Mouse (Mus musculus) ovary, adult 18-20 months (tissue): ENCODE data around the gene Gja3.
"Not testable (repeated sequence)": the region's sequence is repeated elsewhere in the genome, so short reads cannot be mapped to it uniquely, and the experiment has no call there.

ENCODE experiments used
- DNase-seq: peaks from one replicate; pipeline ENCODE4 v3.0.0; 2022; ENCODE audit warnings: low spot score, mixed read lengths

Gja3 gene

DNA sequence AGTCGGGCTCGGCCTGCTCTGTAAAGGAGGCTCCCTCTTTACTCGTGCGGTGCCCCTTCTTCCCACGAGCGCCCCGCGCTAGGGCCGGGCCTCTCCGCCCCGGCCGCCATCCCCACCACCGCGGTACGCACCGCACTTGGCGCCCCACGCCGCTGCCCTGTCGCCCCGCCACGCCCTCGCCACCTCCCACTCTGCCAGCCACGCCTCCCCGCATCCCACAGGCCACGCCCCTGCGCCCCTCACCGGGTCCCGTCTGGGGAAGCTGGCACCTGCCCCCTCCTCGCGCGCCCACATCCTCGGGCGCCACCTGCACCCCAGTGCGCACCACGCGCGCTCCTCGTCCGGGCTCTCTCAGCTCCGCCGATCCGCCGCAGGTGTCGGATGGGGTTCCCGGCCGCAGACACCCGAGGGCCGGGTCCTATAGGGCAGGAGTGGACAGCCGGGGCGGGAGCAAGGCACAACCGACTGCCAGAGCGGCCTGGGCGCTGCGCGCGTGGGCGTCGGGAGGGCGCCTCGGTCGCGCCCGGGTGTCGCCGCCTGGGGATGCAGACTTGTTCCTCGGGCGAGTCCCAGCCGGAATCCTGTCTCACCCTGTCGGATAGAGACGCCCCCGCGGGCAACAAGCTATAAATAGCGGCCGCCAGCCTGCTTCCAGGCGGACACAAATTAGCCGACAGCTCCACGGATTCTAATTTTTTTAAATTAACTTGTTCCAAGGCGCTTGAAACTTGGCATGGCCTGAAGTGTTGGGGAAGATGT, at the start of gene Gja3:
Gene Gja3 (minus strand): TSS at position 538 of the 759 bp plus-strand sequence.
- peak; percentile 3 for DNase-seq

- DNase-seq = no peak
Measured at GRCm38 (mm10) chr14:57107091-57107490, 49.2 kb upstream of the Gja3 start.

DNA sequence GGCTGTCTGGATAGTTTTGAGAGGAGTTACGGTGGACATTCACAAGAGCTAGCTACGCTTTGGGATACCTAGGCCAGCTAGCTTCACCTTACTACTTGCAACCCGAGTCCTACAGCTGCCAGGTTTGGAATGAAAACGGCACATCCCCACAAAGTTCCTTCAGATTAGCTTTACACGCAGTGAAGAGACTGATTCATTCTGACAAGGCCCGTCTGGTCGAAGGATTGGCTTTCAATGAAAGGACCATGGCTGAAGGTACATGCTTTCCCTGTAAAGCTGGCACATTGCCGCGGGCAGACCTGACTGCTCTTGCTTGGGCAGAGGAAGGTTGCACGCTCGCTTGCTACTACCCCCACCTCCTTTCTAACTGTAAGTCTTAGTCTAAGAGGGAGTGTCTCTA, 47.8 kb upstream of the Gja3 start:
- no peak for DNase-seq

DNA sequence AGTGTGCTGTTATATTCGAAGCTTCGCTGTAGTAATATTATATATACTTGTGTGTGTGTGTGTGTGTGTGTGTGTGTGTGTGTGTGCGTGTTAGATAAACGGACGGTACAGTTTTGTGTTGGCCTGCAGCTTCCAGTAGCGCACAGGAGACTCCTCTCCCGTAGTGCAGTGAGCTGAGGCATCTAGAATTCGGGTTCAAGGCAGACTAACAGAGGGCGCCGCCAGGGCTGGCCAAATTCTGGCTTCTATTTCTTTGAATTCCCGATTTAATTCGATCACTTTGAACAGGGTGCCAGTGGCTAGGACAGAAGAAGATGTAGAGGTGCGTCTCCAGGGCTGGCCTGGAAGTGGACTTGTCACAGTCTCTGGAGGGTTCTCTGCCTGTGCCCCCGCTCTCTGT, 47.2 kb upstream of the Gja3 start:
- no peak for DNase-seq

- DNase-seq = peak; percentile 12
Measured at GRCm38 (mm10) chr14:57104106-57105023, 46.5 kb upstream of the Gja3 start, which contains the start of gene Gjb2. Gene Gjb2 (minus strand): TSS chr14:57104702.

DNA sequence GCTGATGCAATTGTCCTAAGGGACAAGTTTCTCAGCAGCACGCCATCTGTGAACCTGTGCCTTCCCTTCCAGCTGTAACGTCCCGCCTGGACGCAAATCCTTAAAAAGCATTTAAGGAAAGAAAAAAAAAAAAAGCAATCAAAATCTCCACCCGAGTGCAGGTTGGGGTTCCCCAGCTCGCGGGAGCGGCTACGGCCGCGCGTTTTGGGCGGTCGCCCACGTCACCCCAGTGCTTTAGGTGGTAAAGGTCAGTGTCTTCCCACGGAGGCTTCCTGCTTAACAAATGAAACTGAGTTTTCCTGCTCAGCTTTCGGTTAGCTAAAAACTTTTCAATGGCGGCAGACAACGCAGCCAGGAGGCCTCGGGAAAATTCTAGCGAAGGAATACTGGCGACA, 45.8 kb upstream of the Gja3 start:
- no peak for DNase-seq

DNA sequence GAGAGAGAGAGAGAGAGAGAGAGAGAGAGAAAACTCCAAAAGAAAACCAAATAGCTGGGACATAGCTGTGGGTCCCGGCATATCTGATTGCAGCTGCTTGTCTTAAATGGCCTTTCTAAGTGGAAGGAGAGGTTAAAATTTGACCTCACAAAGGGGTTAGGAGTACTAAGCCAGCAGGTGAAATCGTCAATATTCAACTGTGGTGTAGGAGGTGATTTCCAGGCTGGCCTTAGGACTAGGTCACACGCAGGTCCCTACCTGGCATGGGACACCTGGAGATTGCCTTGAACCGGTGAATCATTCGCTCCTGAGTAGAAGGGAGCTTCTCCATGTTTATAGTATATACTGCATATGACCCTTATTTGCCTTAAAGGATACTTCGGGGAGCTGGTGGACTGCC, 45.2 kb upstream of the Gja3 start:
- no peak for DNase-seq

- no peak for DNase-seq
Measured at GRCm38 (mm10) chr14:57101623-57102022, 43.7 kb upstream of the Gja3 start.

DNA sequence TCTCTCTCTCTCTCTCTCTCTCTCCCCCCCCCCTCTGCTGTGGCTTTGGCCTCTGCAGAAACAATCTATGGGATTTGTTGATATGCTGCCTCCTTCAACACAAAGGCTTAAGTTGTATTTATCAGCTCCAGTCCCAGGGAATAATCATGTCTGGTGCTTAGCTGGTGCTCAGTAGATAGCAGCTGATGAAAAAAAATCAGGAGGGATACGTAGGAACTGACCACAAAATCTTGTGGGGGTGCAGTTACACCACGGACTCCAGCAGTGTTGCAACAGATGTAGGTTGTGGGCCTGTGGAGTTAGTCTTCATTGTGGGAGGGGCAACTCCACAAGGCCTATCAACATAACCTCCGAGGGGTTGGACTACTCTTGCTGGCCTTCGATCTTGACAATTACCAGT, 38.0 kb upstream of the Gja3 start:
- no peak for DNase-seq

- DNase-seq = no peak
Measured at GRCm38 (mm10) chr14:57093029-57093428, 35.1 kb upstream of the Gja3 start.

- DNase-seq = no peak
Measured at GRCm38 (mm10) chr14:57090001-57090400, 32.1 kb upstream of the Gja3 start.

DNA sequence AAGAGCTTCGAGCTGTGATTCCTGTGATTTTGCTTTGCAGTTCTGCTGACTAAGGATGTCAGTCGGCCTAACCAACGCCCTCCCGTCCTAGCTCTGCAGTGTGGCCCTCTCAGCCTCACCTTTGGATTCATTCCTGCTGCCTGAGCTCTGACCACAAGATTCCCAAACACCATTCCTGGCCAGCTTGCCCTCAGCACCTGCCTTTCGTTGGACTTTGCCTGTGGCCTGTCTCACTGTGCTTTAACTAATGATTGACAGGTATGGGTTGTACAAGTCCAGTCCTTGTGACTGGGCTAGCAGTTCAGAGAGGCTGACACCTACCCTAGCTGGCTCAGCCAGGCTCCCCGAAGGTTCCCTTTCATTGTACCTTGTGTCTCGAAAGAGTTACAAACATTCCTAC, 31.2 kb upstream of the Gja3 start:
- DNase-seq = no peak

GRCm38 (mm10) chr14:57084180-57084668, 26.3 kb upstream of the Gja3 start:
- no peak for DNase-seq

- DNase-seq = no peak
Measured at GRCm38 (mm10) chr14:57082863-57083262, 25.0 kb upstream of the Gja3 start.

- no peak for DNase-seq
Measured at GRCm38 (mm10) chr14:57075537-57075936, 17.6 kb upstream of the Gja3 start.

DNA sequence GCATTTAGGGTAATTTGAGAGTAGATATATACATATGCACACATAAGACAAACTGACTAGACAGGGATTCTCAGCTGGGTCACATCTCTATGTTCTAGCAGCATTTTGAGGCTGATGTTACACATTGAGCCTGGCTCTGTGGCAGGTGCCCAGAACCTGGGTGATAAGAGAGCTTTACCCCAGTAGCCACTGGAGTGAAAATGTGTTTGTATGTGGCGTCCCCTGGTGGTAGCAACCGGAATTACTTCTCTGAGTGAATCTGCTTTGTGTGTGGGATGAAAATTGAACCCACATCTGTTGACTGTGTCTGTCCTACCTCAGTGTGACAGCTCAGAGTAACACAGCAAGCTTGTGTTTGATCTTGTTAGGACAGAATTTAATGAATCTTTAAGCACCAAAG, 12.0 kb upstream of the Gja3 start:
- DNase-seq = not testable (repeated sequence)

DNA sequence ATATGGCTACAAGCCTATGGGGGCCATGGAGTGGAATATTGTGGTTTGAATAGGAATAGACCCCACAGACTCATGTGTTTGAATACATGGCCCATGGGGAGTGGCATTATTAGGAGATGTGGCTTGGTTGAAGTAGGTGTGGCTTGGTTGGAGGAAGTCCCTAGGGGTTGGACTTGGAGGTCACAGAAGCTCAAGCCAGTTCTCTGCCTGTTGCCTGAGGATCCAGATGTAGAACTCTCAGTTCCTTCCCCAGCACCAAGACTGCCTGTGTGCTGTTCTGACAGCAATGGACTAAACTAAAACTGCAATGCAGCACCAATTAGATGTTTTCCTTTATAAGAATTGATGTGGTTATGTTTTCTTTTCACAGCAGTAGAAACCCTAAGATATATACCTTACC, 8.2 kb upstream of the Gja3 start:
- DNase-seq = no peak

DNA sequence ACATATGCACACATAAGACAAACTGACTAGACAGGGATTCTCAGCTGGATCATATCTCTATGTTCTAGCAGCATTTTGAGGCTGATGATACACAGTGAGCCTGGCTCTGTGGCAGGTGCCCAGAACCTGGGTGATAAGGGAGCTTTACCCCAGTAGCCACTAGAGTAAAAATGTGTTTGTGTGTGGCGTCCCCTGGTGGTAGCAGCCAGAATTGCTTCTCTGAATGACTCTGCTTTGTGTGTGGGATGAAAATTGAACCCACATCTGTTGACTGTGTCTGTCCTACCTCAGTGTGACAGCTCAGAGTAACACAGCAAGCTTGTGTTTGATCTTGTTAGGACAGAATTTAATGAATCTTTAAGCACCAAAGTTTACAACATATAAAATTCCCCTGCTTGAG, 2.2 kb upstream of the Gja3 start:
- DNase-seq = not testable (repeated sequence)

DNA sequence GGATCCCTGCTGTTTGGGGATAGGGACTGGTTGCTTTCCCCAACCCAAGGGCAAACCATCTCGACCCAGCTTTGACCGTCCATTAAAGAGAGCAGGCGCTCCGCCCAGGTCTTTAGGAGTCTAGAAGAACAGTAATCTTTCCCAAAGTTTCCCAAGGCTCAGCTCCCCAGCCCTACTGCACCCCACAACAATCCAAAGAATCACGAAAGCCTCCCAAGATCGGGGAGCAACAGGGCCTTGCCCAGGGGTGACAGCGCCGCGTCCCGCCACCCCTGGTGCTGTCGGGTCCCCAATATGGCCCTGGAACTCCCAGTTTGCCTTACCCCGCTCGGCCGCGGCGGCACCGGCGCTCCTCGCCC, 717 bp downstream of the Gja3 start:
- DNase-seq = no peak

- DNase-seq = no peak
Measured at GRCm38 (mm10) chr14:57052713-57053112, 5.2 kb downstream of the Gja3 start.

DNA sequence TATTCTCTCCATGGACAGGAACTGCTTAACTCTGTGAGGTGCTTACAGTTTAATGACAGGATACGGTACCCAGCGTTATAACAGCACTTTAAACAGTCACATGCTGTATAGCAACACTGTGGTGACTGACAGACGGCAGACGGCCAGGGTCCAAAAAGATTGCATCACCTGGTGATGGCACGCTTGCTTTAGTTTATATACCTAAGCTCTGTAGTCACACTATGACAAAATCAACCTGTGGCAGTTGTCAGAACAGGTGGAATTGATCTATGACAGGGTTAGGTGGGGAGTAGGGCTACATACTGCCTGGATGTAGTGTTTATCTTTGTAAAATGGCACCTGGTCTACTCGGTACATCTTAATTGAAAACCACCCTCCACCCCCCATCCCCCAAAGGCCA, 14.0 kb downstream of the Gja3 start:
- DNase-seq = no peak

- DNase-seq = no peak
Measured at GRCm38 (mm10) chr14:57041439-57041838, 16.5 kb downstream of the Gja3 start.

- DNase-seq = no peak
Measured at GRCm38 (mm10) chr14:57034926-57035498, 22.9 kb downstream of the Gja3 start.
